Mouse (Mus musculus) macrophage (primary cell): Measurements from ENCODE around the gene Ralgapa2. TPM values are rescaled to one million over a fixed set of nuclear protein-coding genes. Genes with fewer than 3 reads are reported as not detected.

Source experiments
- H3K27ac ChIP-seq: fragments of 350-480 bp; formaldehyde crosslinking; 2 replicates; pipeline ENCODE4 v1.9.0; 2021
- H3K36me3 ChIP-seq: fragments of 350-480 bp; formaldehyde crosslinking; 2 replicates; pipeline ENCODE4 v1.9.0; 2021; ENCODE audit errors: inconsistent target
- H3K4me3 ChIP-seq: fragments of 350-480 bp; formaldehyde crosslinking; 2 replicates; pipeline ENCODE4 v1.9.0; 2021; ENCODE audit errors: inconsistent target
- H3K79me2 ChIP-seq: fragments of 350-480 bp; formaldehyde crosslinking; 2 replicates; pipeline ENCODE4 v1.9.0; 2021; ENCODE audit errors: inconsistent target
- WGBS: methylation state at CpG from one replicate; pipeline ENCODE4 v1.1.7; 2026; ENCODE audit warnings: inconsistent platforms; ENCODE audit not compliant: missing documents; 5-methylcytosine and 5-hydroxymethylcytosine counted together
- polyA plus RNA-seq: library from polyadenylated mRNA; stranded (reverse); fragments of 250-400 nt; gene quantifications from 3 replicates; pipeline ENCODE4 v1.2.4, GENCODE M21; 2018; ENCODE audit warnings: inconsistent platforms

The Ralgapa2 gene
- polyA plus RNA-seq, 1 experiment from 2014 or later = 10.5 TPM

- H3K79me2 ChIP-seq = no peaks in the 10 kb centered on the region
- 96% methylated on average over 5 of the region's 5 CpGs for WGBS
- no peak overlapping the region for H3K27ac ChIP-seq
- no peak overlapping the region for H3K4me3 ChIP-seq
- H3K36me3 ChIP-seq = 0 out of 2 replicates have a peak, but pooled peaks cover 8% of the 10 kb centered on the region
Measured at GRCm38 (mm10) chr2:146331894-146332476, 180.2 kb downstream of the Ralgapa2 start.

DNA sequence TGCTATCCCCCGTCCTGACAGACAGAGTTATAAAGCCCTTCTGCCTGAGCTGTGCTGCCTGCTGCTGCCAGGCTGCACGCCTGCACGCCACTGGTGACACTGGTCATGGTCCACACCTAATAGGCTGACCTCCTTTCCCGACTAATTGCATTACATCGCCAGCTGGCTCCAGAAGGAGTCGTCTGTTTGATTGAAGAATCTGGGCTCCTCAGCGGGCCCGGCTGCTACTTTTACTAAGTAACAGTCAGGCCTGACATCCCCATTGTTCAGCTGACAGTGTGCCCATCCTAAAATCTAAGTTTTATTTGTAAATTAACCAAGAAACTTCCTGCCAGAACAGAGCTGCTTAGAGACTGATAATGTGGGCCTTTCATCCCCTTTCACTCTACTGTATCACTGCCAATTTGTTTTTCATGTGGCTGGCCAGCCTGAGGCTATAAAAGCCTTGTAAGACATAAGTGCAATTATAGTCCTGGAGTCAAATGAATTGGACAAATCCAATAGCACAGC, 181.3 kb downstream of the Ralgapa2 start:
- 0 out of 2 replicates have a peak, but pooled peaks cover 8% of the 10 kb centered on the region for H3K36me3 ChIP-seq
- WGBS = 92% methylated on average over 8 of the region's 8 CpGs

GRCm38 (mm10) chr2:146330101-146330500, 182.0 kb downstream of the Ralgapa2 start:
- H3K79me2 ChIP-seq = no peaks in the 10 kb centered on the region
- H3K27ac ChIP-seq = no peak overlapping the region
- H3K4me3 ChIP-seq = no peak overlapping the region
- WGBS = 88% methylated on average over 1 of the region's 1 CpGs
- 0 out of 2 replicates have a peak, but pooled peaks cover 8% of the 10 kb centered on the region for H3K36me3 ChIP-seq

More for the DNA sequence above, 181.3 kb downstream of the Ralgapa2 start:
- Histone ChIP-seq H3K4me3 (no peak overlapping the region), H3K79me2 (no peaks in the 10 kb centered on the region), H3K27ac (no peak overlapping the region)

DNA sequence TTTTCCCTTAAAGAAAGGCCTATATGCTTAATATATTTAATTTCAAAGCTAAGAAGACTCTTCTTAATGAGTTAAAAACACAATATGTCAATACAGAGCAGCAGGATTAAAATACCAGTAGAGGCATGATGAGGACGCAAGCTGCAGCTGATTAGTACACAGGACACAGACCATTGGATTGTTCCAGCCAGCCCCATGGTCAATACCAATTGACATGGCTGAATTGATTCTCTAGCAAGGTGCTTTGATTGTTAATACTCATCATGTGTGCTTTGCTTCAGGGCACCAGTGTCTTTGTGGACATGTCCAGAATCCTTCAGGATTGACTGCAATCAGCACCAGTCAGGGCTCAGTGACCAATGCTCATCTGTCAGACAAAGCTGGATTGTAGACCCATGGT, 185.5 kb downstream of the Ralgapa2 start:
- no peak overlapping the region for H3K27ac ChIP-seq
- H3K4me3 ChIP-seq = no peak overlapping the region
- H3K36me3 ChIP-seq = 0 out of 2 replicates have a peak, but pooled peaks cover 4% of the 10 kb centered on the region
- WGBS = 100% methylated on average over 1 of the region's 1 CpGs
- H3K79me2 ChIP-seq = no peaks in the 10 kb centered on the region

- no peaks in the 10 kb centered on the region for H3K79me2 ChIP-seq
- H3K36me3 ChIP-seq = 0 out of 2 replicates have a peak, but pooled peaks cover 4% of the 10 kb centered on the region
- H3K27ac ChIP-seq = no peak overlapping the region
- WGBS = 93% methylated on average over 15 of the region's 15 CpGs
- H3K4me3 ChIP-seq = no peak overlapping the region
Measured at GRCm38 (mm10) chr2:146324907-146325715, 187.0 kb downstream of the Ralgapa2 start.

DNA sequence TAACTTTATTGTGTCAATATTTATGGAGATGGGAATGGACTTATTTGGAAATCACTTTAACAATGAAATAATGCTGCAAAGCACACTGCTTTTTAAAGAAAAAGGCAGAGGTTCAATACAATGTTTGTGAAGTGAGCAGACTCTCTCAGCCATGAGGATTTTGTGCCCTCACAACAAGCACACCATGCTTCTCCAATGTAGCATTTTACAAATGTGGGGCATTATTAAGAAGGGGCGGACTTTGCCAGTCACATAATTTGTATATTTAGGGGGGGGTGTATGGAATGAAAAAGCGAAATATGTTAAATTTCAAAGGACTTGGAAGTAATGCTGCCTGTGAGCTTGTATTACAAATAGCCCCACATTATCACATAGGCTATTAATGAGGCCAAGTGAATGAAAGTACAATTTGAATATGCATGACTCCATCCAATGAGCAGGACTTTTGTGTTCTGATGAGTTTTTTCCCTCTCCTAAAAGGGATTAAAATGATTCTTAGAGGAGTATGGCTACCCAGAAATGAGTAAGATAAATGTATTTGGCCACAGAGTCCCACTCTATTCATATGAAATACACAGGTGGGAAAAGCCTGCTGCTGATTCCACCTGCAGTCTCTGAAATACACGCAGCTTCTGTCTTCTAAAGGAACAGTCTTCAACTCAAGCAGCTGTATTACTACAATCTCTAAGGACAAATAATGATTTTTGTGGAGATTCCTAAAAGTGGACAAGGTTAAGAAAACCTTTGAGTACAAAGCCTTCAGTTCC, 187.8 kb downstream of the Ralgapa2 start:
- Histone ChIP-seq H3K27ac (no peak overlapping the region), H3K4me3 (no peak overlapping the region), H3K36me3 (0 out of 2 replicates have a peak, but pooled peaks cover 4% of the 10 kb centered on the region), H3K79me2 (no peaks in the 10 kb centered on the region)
- 96% methylated on average over 3 of the region's 3 CpGs for WGBS

- H3K4me3 ChIP-seq = no peak overlapping the region
- H3K36me3 ChIP-seq = 0 out of 2 replicates have a peak, but pooled peaks cover 4% of the 10 kb centered on the region
- H3K79me2 ChIP-seq = no peaks in the 10 kb centered on the region
- 51% methylated on average over 4 of the region's 4 CpGs for WGBS
- no peak overlapping the region for H3K27ac ChIP-seq
Measured at GRCm38 (mm10) chr2:146323528-146323927, 188.6 kb downstream of the Ralgapa2 start.

GRCm38 (mm10) chr2:146322770-146323169, 189.4 kb downstream of the Ralgapa2 start:
- 10% methylated on average over 2 of the region's 2 CpGs for WGBS

DNA sequence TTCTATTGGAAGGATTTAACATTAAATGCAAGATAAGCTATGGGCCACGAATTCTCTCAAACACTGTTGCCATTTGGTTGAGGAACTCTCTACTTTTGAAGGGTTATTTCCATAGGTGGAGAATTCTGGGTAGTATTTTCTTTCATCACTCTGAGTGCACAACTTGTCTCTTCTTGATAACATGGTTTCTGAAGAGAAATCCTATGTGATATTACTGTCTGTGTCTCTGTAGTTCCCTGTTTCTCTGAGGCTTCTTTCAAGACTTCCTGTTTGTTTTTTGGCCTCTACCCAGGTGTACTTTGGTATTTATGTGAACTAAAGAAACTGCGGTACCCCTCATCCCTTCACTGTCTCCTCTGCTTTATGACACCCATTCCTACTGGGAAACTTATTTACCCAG, 190.1 kb downstream of the Ralgapa2 start:
- 0 out of 2 replicates have a peak, but pooled peaks cover 4% of the 10 kb centered on the region for H3K36me3 ChIP-seq
- 100% methylated on average over 2 of the region's 2 CpGs for WGBS
- no peak overlapping the region for H3K4me3 ChIP-seq
- H3K27ac ChIP-seq = no peak overlapping the region
- H3K79me2 ChIP-seq = no peaks in the 10 kb centered on the region

More at GRCm38 (mm10) chr2:146322770-146323169, 189.4 kb downstream of the Ralgapa2 start:
- Histone ChIP-seq H3K4me3 (no peak overlapping the region), H3K79me2 (no peaks in the 10 kb centered on the region), H3K36me3 (0 out of 2 replicates have a peak, but pooled peaks cover 4% of the 10 kb centered on the region), H3K27ac (no peak overlapping the region)

DNA sequence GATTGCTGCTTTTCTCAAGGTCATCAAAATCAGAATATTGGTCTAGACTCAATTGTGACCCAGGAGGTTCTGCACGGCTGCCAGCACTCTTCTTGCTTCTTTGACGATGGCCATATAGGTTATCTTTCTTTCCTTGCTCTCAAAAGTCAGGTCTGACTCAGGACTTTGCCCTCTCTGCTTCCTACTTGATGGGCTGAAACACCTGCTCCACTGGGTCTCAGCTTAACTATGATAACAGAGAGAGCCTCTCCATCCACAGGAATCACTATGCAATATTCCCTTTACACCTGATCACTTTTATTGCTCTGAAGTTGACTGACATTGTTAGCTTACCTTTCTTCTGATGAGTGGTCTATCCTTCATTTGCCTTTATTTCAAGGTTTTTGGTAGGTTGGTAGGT, 191.5 kb downstream of the Ralgapa2 start:
- Histone ChIP-seq H3K27ac (no peak overlapping the region), H3K79me2 (no peaks in the 10 kb centered on the region), H3K36me3 (0 out of 2 replicates have a peak, but pooled peaks cover 4% of the 10 kb centered on the region), H3K4me3 (no peak overlapping the region)
- WGBS = 94% methylated on average over 2 of the region's 2 CpGs

- H3K79me2 ChIP-seq = no peaks in the 10 kb centered on the region
- no peak overlapping the region for H3K4me3 ChIP-seq
- no peaks in the 10 kb centered on the region for H3K36me3 ChIP-seq
- H3K27ac ChIP-seq = no peak overlapping the region
- 69% methylated on average over 5 of the region's 5 CpGs for WGBS
Measured at GRCm38 (mm10) chr2:146314751-146315150, 197.4 kb downstream of the Ralgapa2 start.

DNA sequence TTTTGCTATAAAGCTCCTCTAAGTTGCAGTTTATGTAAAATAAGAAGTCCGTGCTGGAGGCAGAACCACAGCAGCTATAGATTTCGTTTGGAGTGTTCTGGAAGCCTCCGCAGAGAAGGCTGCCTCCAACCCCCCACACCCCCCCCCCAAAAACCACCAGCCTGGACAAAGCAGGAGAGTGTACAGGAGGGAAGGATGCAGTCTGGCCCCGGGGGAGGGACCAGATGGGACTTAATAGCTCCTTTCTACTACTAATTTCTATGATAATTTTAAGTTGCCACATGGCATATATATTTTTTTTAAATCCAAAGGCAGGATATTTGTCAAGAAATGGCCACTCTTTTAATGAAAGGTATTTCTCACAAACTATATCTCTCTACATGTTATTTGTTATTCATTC, 198.3 kb downstream of the Ralgapa2 start:
- WGBS = 72% methylated on average over 4 of the region's 4 CpGs
- Histone ChIP-seq H3K79me2 (no peaks in the 10 kb centered on the region), H3K36me3 (no peaks in the 10 kb centered on the region), H3K27ac (no peak overlapping the region), H3K4me3 (no peak overlapping the region)

DNA sequence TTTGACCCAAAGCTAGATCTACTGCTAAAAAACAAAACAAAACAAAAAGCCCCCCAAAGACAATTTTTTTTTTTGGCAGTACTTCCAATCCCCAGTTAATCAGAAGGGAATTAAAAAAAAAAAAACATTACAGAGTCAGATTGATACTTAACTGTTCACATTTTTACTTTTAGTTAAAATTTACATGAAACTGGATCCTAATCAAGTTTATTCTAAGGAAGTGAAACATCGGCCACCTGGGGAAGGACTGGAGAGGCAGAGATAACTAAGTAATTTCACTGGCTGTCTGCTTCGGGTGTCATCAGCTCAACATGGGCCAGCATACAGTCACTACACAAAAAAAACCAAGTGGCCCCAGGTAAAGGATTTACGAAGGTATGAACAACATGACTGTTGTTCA, 201.4 kb downstream of the Ralgapa2 start:
- Histone ChIP-seq H3K27ac (no peak overlapping the region), H3K79me2 (no peaks in the 10 kb centered on the region), H3K4me3 (no peak overlapping the region), H3K36me3 (no peaks in the 10 kb centered on the region)
- WGBS = 63% methylated on average over 3 of the region's 3 CpGs

GRCm38 (mm10) chr2:146310291-146310690, 201.9 kb downstream of the Ralgapa2 start:
- no peaks in the 10 kb centered on the region for H3K36me3 ChIP-seq
- H3K4me3 ChIP-seq = no peak overlapping the region
- H3K27ac ChIP-seq = no peak overlapping the region
- WGBS = 51% methylated on average over 6 of the region's 6 CpGs
- H3K79me2 ChIP-seq = no peaks in the 10 kb centered on the region
